Mouse (Mus musculus) E14TG2a.4 (cell line): ENCODE measurements around the gene Ebf4.

Experiments
- H3K27me3 ChIP-seq: 2 replicates; pipeline ENCODE4 v1.6.1; 2014; ENCODE audit warnings: low read length, control low read depth; ENCODE audit not compliant: insufficient read depth
- H3K36me3 ChIP-seq: 2 replicates; pipeline ENCODE4 v1.6.1; 2014; ENCODE audit warnings: low read length, control low read depth; ENCODE audit not compliant: insufficient read depth
- H3K4me1 ChIP-seq: replicated peaks from 2 replicates; pipeline ENCODE4 v1.6.1; 2014; ENCODE audit warnings: low read depth, low read length, control low read depth
- H3K4me3 ChIP-seq: replicated peaks from 2 replicates; pipeline ENCODE4 v1.5.1; 2014; ENCODE audit warnings: mild to moderate bottlenecking, low read length
- H3K9me3 ChIP-seq: 2 replicates; pipeline ENCODE4 v1.6.1; 2014; ENCODE audit warnings: low read length, control low read depth
- CTCF ChIP-seq: conservative IDR thresholded peaks from 2 replicates; pipeline ENCODE4 v1.5.1; 2014; ENCODE audit warnings: low read length
- NANOG ChIP-seq: IDR thresholded peaks from 2 replicates; pipeline ENCODE4 v1.6.1; 2014; ENCODE audit warnings: borderline replicate concordance, low read length, mixed read lengths
- POU5F1 ChIP-seq: IDR thresholded peaks from 2 replicates; pipeline ENCODE4 v1.6.1; 2014; ENCODE audit warnings: low read length, borderline replicate concordance

Gene Ebf4

DNA sequence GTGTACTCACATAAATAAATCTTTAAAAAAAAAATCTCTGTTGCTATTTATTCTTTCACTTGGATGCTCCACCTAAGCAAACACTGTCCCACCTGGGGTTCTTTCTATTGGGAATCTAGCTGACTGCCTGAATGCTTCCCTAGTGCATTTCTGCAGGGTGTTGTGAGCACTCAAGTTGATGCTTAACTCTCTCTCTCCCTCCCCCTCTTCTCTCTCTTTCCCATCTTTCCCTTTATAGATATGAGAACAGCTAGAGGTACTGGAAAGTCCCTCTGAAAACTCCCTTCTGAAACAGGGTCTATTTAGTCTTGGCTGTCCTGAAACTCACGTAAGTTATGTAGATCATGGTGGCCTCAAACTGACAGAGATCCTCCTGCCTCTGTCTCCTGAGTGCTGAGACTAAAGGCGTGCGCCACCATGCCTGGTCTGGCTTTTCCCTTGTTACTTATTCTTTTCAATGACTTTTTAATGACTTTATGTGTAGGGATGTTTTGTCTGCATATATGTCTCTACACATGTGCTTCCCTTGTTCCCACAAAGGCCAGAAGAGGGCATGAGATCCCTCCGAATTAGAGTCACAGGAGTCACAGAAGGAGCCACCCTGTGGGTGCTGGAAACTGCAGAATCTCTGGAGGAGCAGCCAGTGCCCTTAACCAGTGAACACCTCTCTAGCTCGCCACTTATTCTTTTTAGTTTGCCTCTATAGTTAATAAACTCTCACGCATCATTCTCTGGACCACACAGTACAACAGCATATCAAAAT, 119.3 kb downstream of the Ebf4 start:
- H3K27me3 ChIP-seq, result peaks cover 3% of the 10 kb centered on the region; the same call in 1 of the 2 replicates
- H3K9me3 ChIP-seq, result no peaks in the 10 kb centered on the region
- peaks cover 11% of the 10 kb centered on the region for H3K36me3 ChIP-seq
- no peak overlapping the region for H3K4me3 ChIP-seq
- peaks cover 9% of the 10 kb centered on the region for H3K4me1 ChIP-seq
- no peak for TF ChIP-seq CTCF
- TF ChIP-seq NANOG, result no peak
- no peak for TF ChIP-seq POU5F1
